Mouse (Mus musculus) kidney, embryonic 15.5 days (tissue): ENCODE results near the gene Abcc2. TPM values are rescaled to one million over a fixed set of nuclear protein-coding genes. Genes with fewer than 3 reads are reported as not detected.

ENCODE experiments used
- ATAC-seq: fragments of 200-750 bp; cut with Nextera tagmentation; replicated peaks from 2 replicates; pipeline ENCODE4 v1.8.0; 2017; ENCODE audit warnings: moderate TSS enrichment; ENCODE audit not compliant: low FRiP score
- H3K27ac ChIP-seq: fragments of 300-500 bp; sonication (generic); 2 replicates; pipeline ENCODE4 v1.5.1; 2015; ENCODE audit warnings: mild to moderate bottlenecking, inconsistent platforms
- H3K27me3 ChIP-seq: fragments of 300-500 bp; sonication (generic); 2 replicates; pipeline ENCODE4 v1.6.1; 2015; ENCODE audit warnings: inconsistent platforms
- H3K36me3 ChIP-seq: fragments of 300-500 bp; sonication (generic); 2 replicates; pipeline ENCODE4 v1.6.1; 2015; ENCODE audit warnings: inconsistent platforms
- H3K4me1 ChIP-seq: fragments of 300-500 bp; sonication (generic); 2 replicates; pipeline ENCODE4 v1.6.1; 2015; ENCODE audit warnings: inconsistent platforms
- H3K4me2 ChIP-seq: fragments of 300-500 bp; sonication (generic); 2 replicates; pipeline ENCODE4 v1.6.1; 2015; ENCODE audit warnings: moderate library complexity, mild to moderate bottlenecking, inconsistent platforms
- H3K4me3 ChIP-seq: fragments of 300-500 bp; sonication (generic); replicated peaks from 2 replicates; pipeline ENCODE4 v1.5.1; 2015; ENCODE audit warnings: mild to moderate bottlenecking, inconsistent platforms
- H3K9ac ChIP-seq: fragments of 300-500 bp; sonication (generic); 2 replicates; pipeline ENCODE4 v1.6.1; 2015; ENCODE audit warnings: mild to moderate bottlenecking, inconsistent platforms
- H3K9me3 ChIP-seq: fragments of 300-500 bp; sonication (generic); replicated peaks from 2 replicates; pipeline ENCODE4 v1.6.1; 2016; ENCODE audit warnings: inconsistent platforms
- WGBS: fragments of 180-500 bp; shearing (Covaris S2); methylation state at CpG from one replicate; pipeline ENCODE4 v1.1.7; 2015; ENCODE audit warnings: mixed read lengths; 5-methylcytosine and 5-hydroxymethylcytosine counted together
- polyA plus RNA-seq: library from polyadenylated mRNA; unstranded; fragments of >200 nt; fragmentation: Nextera tagmentation; extraction: Ambion mirVana; gene quantifications from 2 replicates; pipeline ENCODE4 v1.2.1, GENCODE M21; 2015

The Abcc2 gene
- polyA plus RNA-seq, 1 experiment from 2014 or later = 4.0 TPM

GRCm38 (mm10) chr19:43762410-43762809, 19.6 kb upstream of the Abcc2 start:
- H3K36me3 ChIP-seq = peaks cover 7% of the 10 kb centered on the region; the same call in 1 of the 2 replicates
- no peak overlapping the region for H3K4me2 ChIP-seq
- no peak for ATAC-seq
- no peak overlapping the region for H3K4me3 ChIP-seq
- H3K9me3 ChIP-seq = no peaks in the 10 kb centered on the region
- 72% methylated on average over 2 of the region's 2 CpGs for WGBS
- no peak overlapping the region for H3K9ac ChIP-seq
- H3K4me1 ChIP-seq = no peaks in the 10 kb centered on the region
- no peak overlapping the region for H3K27ac ChIP-seq
- no peaks in the 10 kb centered on the region for H3K27me3 ChIP-seq

- H3K4me1 ChIP-seq = no peaks in the 10 kb centered on the region
These were observed 15.5 kb upstream of the Abcc2 start for GRCm38 (mm10) chr19:43766451-43766850.

DNA sequence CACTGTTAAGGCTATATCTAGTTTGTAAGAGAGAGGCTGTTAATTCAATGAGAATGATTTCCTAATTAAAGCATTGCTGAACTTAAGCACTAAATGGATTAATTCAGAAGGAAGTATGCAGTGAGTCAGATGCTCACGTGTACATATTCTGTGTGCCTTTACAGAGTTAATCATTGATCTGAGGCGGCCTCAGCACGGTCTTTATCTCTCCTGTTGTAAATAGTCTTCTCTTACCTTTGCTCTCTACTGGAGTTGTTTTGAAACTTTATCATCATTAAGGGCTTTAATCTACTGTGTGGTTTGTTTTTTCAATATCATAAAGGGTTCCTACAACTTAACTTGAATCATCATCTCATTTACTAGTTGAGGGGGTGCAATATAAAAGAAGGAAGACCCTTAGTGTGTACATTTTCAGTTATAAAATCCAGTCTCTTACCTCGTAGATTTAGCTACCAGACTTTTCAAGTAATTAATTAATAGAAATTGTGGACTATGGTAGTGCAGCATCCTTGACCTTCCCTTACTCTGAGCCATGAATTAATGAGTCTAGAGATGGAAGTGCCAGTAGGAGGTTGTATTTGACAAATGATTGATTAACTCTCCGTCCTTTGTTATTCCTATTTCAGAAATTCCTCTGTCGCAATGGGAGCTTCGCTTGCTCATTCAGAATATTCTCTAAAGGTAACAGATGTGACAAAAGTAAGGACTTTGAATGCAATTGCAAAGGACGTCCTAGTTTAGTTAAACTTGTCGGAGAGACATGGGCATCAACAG, 14.3 kb upstream of the Abcc2 start:
- no peaks in the 10 kb centered on the region for H3K27me3 ChIP-seq
- 0 out of 2 replicates have a peak, but pooled peaks cover 4% of the 10 kb centered on the region for H3K36me3 ChIP-seq
- ATAC-seq = peak; percentile 60; the same call in 1 of the 2 replicates
- H3K27ac ChIP-seq = no peak overlapping the region
- no peak overlapping the region for H3K9ac ChIP-seq
- H3K4me3 ChIP-seq = no peak overlapping the region
- H3K9me3 ChIP-seq = no peaks in the 10 kb centered on the region
- H3K4me2 ChIP-seq = no peak overlapping the region
- 70% methylated on average over 9 of the region's 9 CpGs for WGBS
- H3K4me1 ChIP-seq = 0 out of 2 replicates have a peak, but pooled peaks cover 3% of the 10 kb centered on the region

More at GRCm38 (mm10) chr19:43766451-43766850, 15.5 kb upstream of the Abcc2 start:
- Histone ChIP-seq H3K27me3 (no peaks in the 10 kb centered on the region), H3K36me3 (0 out of 2 replicates have a peak, but pooled peaks cover 4% of the 10 kb centered on the region), H3K4me3 (no peak overlapping the region), H3K9ac (no peak overlapping the region), H3K27ac (no peak overlapping the region), H3K4me2 (no peak overlapping the region), H3K9me3 (no peaks in the 10 kb centered on the region)
- no peak for ATAC-seq
- WGBS = 90% methylated on average over 5 of the region's 5 CpGs

GRCm38 (mm10) chr19:43769366-43769960, 12.5 kb upstream of the Abcc2 start:
- Histone ChIP-seq H3K27ac (peak overlapping the region; percentile 27; the same call in 1 of the 2 replicates), H3K9ac (no peak overlapping the region), H3K4me1 (0 out of 2 replicates have a peak, but pooled peaks cover 3% of the 10 kb centered on the region), H3K9me3 (no peaks in the 10 kb centered on the region), H3K4me3 (no peak overlapping the region), H3K4me2 (no peak overlapping the region), H3K36me3 (0 out of 2 replicates have a peak, but pooled peaks cover 4% of the 10 kb centered on the region), H3K27me3 (no peaks in the 10 kb centered on the region)
- 84% methylated on average over 5 of the region's 5 CpGs for WGBS
- no peak for ATAC-seq

- H3K27me3 ChIP-seq = no peaks in the 10 kb centered on the region
- no peak overlapping the region for H3K4me3 ChIP-seq
- ATAC-seq = no peak
- WGBS = 86% methylated on average over 4 of the region's 4 CpGs
- no peaks in the 10 kb centered on the region for H3K9me3 ChIP-seq
- H3K27ac ChIP-seq = no peak overlapping the region
- 0 out of 2 replicates have a peak, but pooled peaks cover 3% of the 10 kb centered on the region for H3K4me1 ChIP-seq
- H3K4me2 ChIP-seq = no peak overlapping the region
- H3K36me3 ChIP-seq = 0 out of 2 replicates have a peak, but pooled peaks cover 4% of the 10 kb centered on the region
- no peak overlapping the region for H3K9ac ChIP-seq
These were observed 11.4 kb upstream of the Abcc2 start for GRCm38 (mm10) chr19:43770584-43770983.

- Histone ChIP-seq H3K9ac (no peak overlapping the region), H3K36me3 (0 out of 2 replicates have a peak, but pooled peaks cover 4% of the 10 kb centered on the region), H3K9me3 (no peaks in the 10 kb centered on the region), H3K27ac (no peak overlapping the region), H3K27me3 (no peaks in the 10 kb centered on the region), H3K4me3 (no peak overlapping the region), H3K4me2 (no peak overlapping the region), H3K4me1 (0 out of 2 replicates have a peak, but pooled peaks cover 3% of the 10 kb centered on the region)
- ATAC-seq = no peak
- WGBS = 90% methylated on average over 5 of the region's 5 CpGs
These were observed 10.5 kb upstream of the Abcc2 start for GRCm38 (mm10) chr19:43771499-43771969.

DNA sequence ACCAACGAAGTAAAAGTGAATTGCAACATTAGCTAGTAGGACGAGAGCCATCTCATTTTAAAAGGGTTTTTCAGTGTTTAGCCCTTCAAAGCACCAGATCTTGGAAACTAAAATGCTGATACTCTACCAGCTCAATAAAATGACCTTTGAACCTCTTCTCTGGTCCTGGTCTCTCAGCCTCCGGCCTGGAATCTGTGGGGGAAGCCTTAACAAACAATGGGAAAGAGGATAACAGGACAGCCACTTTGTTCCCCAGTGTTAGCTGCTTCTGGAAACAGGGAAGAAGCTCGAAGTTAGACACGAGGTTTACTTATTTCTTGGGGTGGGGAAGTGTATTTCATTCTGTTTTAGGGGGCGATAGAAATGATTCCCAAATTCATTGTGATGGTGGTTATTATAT, 9.7 kb upstream of the Abcc2 start:
- no peaks in the 10 kb centered on the region for H3K9me3 ChIP-seq
- H3K4me3 ChIP-seq = no peak overlapping the region
- H3K4me1 ChIP-seq = 0 out of 2 replicates have a peak, but pooled peaks cover 3% of the 10 kb centered on the region
- H3K4me2 ChIP-seq = no peak overlapping the region
- H3K27me3 ChIP-seq = no peaks in the 10 kb centered on the region
- H3K27ac ChIP-seq = no peak overlapping the region
- ATAC-seq = no peak
- H3K9ac ChIP-seq = no peak overlapping the region
- 74% methylated on average over 6 of the region's 6 CpGs for WGBS
- H3K36me3 ChIP-seq = 0 out of 2 replicates have a peak, but pooled peaks cover 4% of the 10 kb centered on the region

DNA sequence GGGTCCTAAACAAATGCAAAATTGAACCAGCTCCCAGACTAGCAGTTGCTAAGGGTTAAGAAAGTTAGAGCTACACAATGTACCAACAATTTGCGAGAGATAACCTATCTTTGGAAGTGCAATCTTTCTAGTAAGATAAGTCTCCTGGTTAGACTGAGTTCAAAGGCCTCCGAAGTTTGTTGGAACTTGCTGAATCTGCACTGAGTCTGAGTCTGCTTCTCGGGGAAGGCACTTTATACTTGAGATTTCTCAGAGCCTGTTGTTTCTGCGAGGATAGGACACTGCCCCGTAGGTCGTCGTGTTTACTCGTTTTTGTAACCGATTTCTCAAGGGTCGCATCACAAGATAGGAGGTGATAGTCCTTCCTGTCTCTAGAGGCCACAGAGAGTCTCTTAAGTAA, 6.6 kb upstream of the Abcc2 start:
- H3K27ac ChIP-seq = no peak overlapping the region
- 67% methylated on average over 10 of the region's 10 CpGs for WGBS

DNA sequence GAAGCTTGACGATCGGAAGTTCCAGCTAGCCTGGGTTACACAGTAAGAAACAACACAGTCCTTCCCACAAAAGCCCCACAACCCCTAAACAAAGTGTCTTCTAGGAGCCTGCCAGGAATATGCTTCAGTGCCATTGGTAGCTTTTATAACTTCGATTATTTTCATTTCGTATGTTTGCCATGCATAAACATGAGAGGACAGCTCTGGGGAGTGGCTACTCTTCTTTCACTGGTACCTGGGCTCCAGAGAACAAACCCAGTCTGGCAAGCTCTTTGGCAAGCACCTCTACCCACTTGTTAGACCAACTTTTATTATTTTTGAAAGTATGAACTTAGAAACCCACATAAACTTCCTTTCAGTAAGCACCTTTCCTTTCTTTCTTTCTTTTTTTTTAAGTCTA, 5.4 kb upstream of the Abcc2 start:
- no peak for ATAC-seq
- H3K4me1 ChIP-seq = 0 out of 2 replicates have a peak, but pooled peaks cover 3% of the 10 kb centered on the region
- no peak overlapping the region for H3K4me2 ChIP-seq
- H3K27me3 ChIP-seq = no peaks in the 10 kb centered on the region
- H3K9ac ChIP-seq = no peak overlapping the region
- no peak overlapping the region for H3K27ac ChIP-seq
- 75% methylated on average over 4 of the region's 4 CpGs for WGBS
- H3K9me3 ChIP-seq = no peaks in the 10 kb centered on the region
- no peak overlapping the region for H3K4me3 ChIP-seq
- no peaks in the 10 kb centered on the region for H3K36me3 ChIP-seq

More for the DNA sequence above, 6.6 kb upstream of the Abcc2 start:
- no peak for ATAC-seq
- Histone ChIP-seq H3K4me2 (no peak overlapping the region), H3K9me3 (no peaks in the 10 kb centered on the region), H3K9ac (no peak overlapping the region), H3K36me3 (no peaks in the 10 kb centered on the region), H3K4me3 (no peak overlapping the region), H3K27me3 (no peaks in the 10 kb centered on the region), H3K4me1 (0 out of 2 replicates have a peak, but pooled peaks cover 3% of the 10 kb centered on the region)

GRCm38 (mm10) chr19:43777308-43777707, 4.7 kb upstream of the Abcc2 start:
- H3K4me2 ChIP-seq = no peak overlapping the region
- H3K9me3 ChIP-seq = no peaks in the 10 kb centered on the region
- 67% methylated on average over 2 of the region's 2 CpGs for WGBS
- no peaks in the 10 kb centered on the region for H3K36me3 ChIP-seq
- H3K9ac ChIP-seq = no peak overlapping the region
- no peaks in the 10 kb centered on the region for H3K27me3 ChIP-seq
- no peak overlapping the region for H3K27ac ChIP-seq
- ATAC-seq = no peak
- 0 out of 2 replicates have a peak, but pooled peaks cover under 1% of the 10 kb centered on the region for H3K4me1 ChIP-seq
- H3K4me3 ChIP-seq = no peak overlapping the region

- H3K27ac ChIP-seq = no peak overlapping the region
- no peaks in the 10 kb centered on the region for H3K9me3 ChIP-seq
- H3K27me3 ChIP-seq = no peaks in the 10 kb centered on the region
- no peaks in the 10 kb centered on the region for H3K4me1 ChIP-seq
- no peak for ATAC-seq
- no peak overlapping the region for H3K4me2 ChIP-seq
- no peak overlapping the region for H3K9ac ChIP-seq
- WGBS = 76% methylated on average over 5 of the region's 5 CpGs
- no peak overlapping the region for H3K4me3 ChIP-seq
- H3K36me3 ChIP-seq = no peaks in the 10 kb centered on the region
These were observed 1.6 kb upstream of the Abcc2 start for GRCm38 (mm10) chr19:43780391-43780790.

DNA sequence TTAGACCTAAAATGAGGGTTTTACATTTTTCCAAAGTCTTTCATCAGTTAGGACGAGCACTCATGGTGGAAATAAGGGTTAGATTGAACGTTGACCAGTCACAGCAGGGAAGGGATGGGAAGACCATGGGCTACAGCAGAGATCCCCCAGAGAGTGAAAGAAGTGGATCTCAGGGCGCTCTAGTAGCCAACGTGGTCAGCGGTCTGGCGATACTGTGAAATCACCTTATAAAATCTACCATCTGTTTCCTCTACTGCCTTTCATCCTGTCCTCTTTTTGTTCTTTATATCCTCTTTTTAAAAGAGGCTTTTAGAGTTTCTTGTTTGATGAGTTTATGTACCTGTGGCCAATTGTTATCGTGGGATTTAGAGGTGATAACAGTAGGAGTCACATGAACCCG, 2.8 kb downstream of the Abcc2 start:
- H3K4me2 ChIP-seq = no peak overlapping the region
- no peak overlapping the region for H3K9ac ChIP-seq
- H3K4me3 ChIP-seq = no peak overlapping the region
- 77% methylated on average over 8 of the region's 8 CpGs for WGBS
- H3K27me3 ChIP-seq = no peaks in the 10 kb centered on the region
- no peak overlapping the region for H3K27ac ChIP-seq
- H3K36me3 ChIP-seq = no peaks in the 10 kb centered on the region
- ATAC-seq = no peak
- H3K9me3 ChIP-seq = no peaks in the 10 kb centered on the region
- H3K4me1 ChIP-seq = no peaks in the 10 kb centered on the region
